8 mouse cellular contexts compared by ENCODE assay signal in the genomic region with DNA sequence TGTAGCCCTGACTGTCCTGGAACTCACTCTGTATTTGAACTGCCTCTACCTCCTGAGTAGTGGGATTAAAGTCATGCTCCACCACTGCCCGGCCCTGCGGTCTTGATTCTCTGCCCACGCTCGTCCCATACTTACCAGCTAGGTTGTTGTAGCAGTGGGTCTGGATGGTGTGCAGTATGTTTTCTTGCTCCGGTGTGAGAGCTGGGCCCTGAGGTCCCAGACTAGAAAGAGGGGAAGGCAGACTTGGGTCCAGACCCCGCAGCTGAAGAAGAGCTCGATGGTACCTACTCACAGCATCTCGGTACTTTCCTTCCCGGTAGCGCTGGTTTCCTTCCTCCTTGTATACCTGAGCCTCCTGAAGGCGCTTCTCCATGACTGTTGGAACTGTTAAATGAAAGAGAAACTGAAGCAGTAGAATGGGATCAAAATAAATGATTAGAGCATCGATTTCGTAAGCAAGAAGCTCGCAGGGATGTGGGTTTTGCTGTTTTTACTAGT. TPM values are rescaled to one million over a fixed set of nuclear protein-coding genes. Genes with fewer than 3 reads are reported as not detected.
DNase-seq lines count a peak whose midpoint lies in the region; ATAC-seq and TF ChIP-seq lines count a peak whose summit lies in the region.

No protein-coding gene starts in this region.

- H3K27me3 ChIP-seq in heart, embryonic 15.5 days = no peaks in the 10 kb centered on the region
- no peaks in the 10 kb centered on the region for H3K27me3 ChIP-seq in forebrain, postnatal 0 days (ENCODE audit: insufficient read depth, low read length)

- no peak for ATAC-seq in heart, embryonic 15.5 days (replicated peaks; ENCODE audit: insufficient number of reproducible peaks, insufficient read depth, low FRiP score, low read depth)
- ATAC-seq in forebrain, postnatal 0 days = no peak

- no peak for TF ChIP-seq CTCF in forebrain, postnatal 0 days (IDR thresholded peaks at IDR 0.05; ENCODE audit: low read depth)

- H3K4me3 ChIP-seq in heart, embryonic 15.5 days = peak overlapping the region; percentile 91
- H3K4me3 ChIP-seq in ES-E14 (ENCODE audit: insufficient read depth in 1 of 2, low read depth in 1 of 2, low read length in 2 of 2, poor library complexity in 1 of 2, severe bottlenecking in 1 of 2) (peak overlapping the region; percentile 70 to 76), macrophage (ENCODE audit: inconsistent target) (peak overlapping the region; percentile 95)
- peak overlapping the region; percentile 97 for H3K4me3 ChIP-seq in forebrain, postnatal 0 days (ENCODE audit: low read depth, low read length)

- no peaks in the 10 kb centered on the region for H3K9me3 ChIP-seq in heart, embryonic 15.5 days (replicated peaks)
- H3K9me3 ChIP-seq in ES-E14 (ENCODE audit: control insufficient read depth, insufficient read depth, low read depth, low read length) = no peaks in the 10 kb centered on the region
- no peaks in the 10 kb centered on the region for H3K9me3 ChIP-seq in forebrain, postnatal 0 days (ENCODE audit: low read length)

- in situ Hi-C loops in ES-E14 (cut with MboI; ENCODE audit: low sequenced_read_pairs in 2 of 2, unreplicated experiment in 2 of 2) = no loop called here

- H3K79me2 ChIP-seq in macrophage (ENCODE audit: inconsistent target) = peaks cover 82% of the 10 kb centered on the region

- H3K9ac ChIP-seq in heart, embryonic 15.5 days = peak overlapping the region; percentile 65
- peak overlapping the region; percentile 95 for H3K9ac ChIP-seq in ES-E14 (ENCODE audit: insufficient read depth, low read depth, low read length, poor library complexity, severe bottlenecking)
- peak overlapping the region; percentile 63 for H3K9ac ChIP-seq in forebrain, postnatal 0 days

- H3K4me1 ChIP-seq in heart, embryonic 15.5 days (replicated peaks) = peaks cover 37% of the 10 kb centered on the region
- peaks cover 0 to 9% of the 10 kb centered on the region in 2 experiments; a peak in 1 of 4 replicates for H3K4me1 ChIP-seq in ES-E14 (ENCODE audit: control insufficient read depth in 2 of 2, insufficient read depth in 2 of 2, low read length in 2 of 2, poor library complexity in 1 of 2)
- peaks cover 32% of the 10 kb centered on the region for H3K4me1 ChIP-seq in forebrain, postnatal 0 days (ENCODE audit: insufficient read depth)

- peak overlapping the region; percentile 99 for H3K27ac ChIP-seq in heart, embryonic 15.5 days
- H3K27ac ChIP-seq in ES-E14 (ENCODE audit: insufficient read depth, low read depth, low read length, poor library complexity, severe bottlenecking) = peak overlapping the region; percentile 80; the same call in 1 of the 2 replicates
- peak overlapping the region; percentile 100 for H3K27ac ChIP-seq in forebrain, postnatal 0 days (ENCODE audit: low read depth, low read length)
- peak overlapping the region; percentile 96 for H3K27ac ChIP-seq in macrophage

- peaks cover 19% of the 10 kb centered on the region for H3K36me3 ChIP-seq in heart, embryonic 15.5 days
- H3K36me3 ChIP-seq in ES-E14 (ENCODE audit: control insufficient read depth, insufficient read depth, low read length, poor library complexity, severe bottlenecking) = peaks cover 23% of the 10 kb centered on the region
- peaks cover 5% of the 10 kb centered on the region for H3K36me3 ChIP-seq in forebrain, postnatal 0 days (ENCODE audit: insufficient read depth)
- H3K36me3 ChIP-seq in macrophage (ENCODE audit: inconsistent target) = peaks cover 31% of the 10 kb centered on the region

- WGBS in heart, embryonic 15.5 days = 18% methylated on average over 14 of the region's 14 CpGs
- WGBS in forebrain, postnatal 0 days = 27% methylated on average over 14 of the region's 14 CpGs
- WGBS in macrophage (ENCODE audit: missing documents) = 17% methylated on average over 13 of the region's 14 CpGs

- H3K4me2 ChIP-seq in heart, embryonic 15.5 days = peak overlapping the region; percentile 83
- H3K4me2 ChIP-seq in forebrain, postnatal 0 days (ENCODE audit: low read depth) = peak overlapping the region; percentile 88

- no peak for DNase-seq in heart, adult 9 months (ENCODE audit: low spot score in 2 of 2)
- no peak for DNase-seq in ES-E14 (ENCODE audit: low read depth, low spot score)
- no peak for DNase-seq in forebrain, postnatal 0 days
- DNase-seq in layer of hippocampus, adult 11-12 months (ENCODE audit: low spot score) = no peak
- DNase-seq in adrenal gland, adult (ENCODE audit: inconsistent age in 2 of 2, low spot score in 1 of 2) = no peak
- no peak for DNase-seq in layer of hippocampus, postnatal 10 days (ENCODE audit: low spot score in 2 of 2)

TF ChIP-seq in ES-E14, 5 proteins besides CTCF, POLR2A, EP300 and RAD21:
- TF ChIP-seq HCFC1 (IDR thresholded peaks at IDR 0.05; ENCODE audit: borderline replicate concordance, insufficient read depth, low read length) = no peak
- TF ChIP-seq MAFK (IDR thresholded peaks at IDR 0.05; ENCODE audit: insufficient read depth, low read depth, low read length) = no peak
- TF ChIP-seq ZC3H11A (IDR thresholded peaks at IDR 0.05; ENCODE audit: borderline replicate concordance, low read depth, low read length) = no peak
- TF ChIP-seq ZNF384 (IDR thresholded peaks at IDR 0.05; ENCODE audit: low read depth, low read length) = no peak
- TF ChIP-seq CHD2 (IDR thresholded peaks at IDR 0.05; ENCODE audit: low read depth, low read length) = no peak

RNA-seq across cellular contexts. Expression of gene Ttc9c, which starts 0.8 kb away (rescaled TPM):
- 30.9 and 36.2 TPM in 2 replicates for polyA plus RNA-seq in heart, embryonic 15.5 days (2015; fragmentation: Nextera tagmentation; extraction: Ambion mirVana)
- total RNA-seq in ES-E14 (2012; rRNA removed) = 42.6 and 47.5 TPM in 2 replicates
- 71.9 and 72.6 TPM in 2 replicates for total RNA-seq in forebrain, postnatal 0 days (2014; rRNA removed)
- polyA plus RNA-seq in forebrain, postnatal 0 days (2015; fragmentation: Nextera tagmentation; extraction: Ambion mirVana) = 34.1 and 44.4 TPM in 2 replicates
- 100 to 1,000 TPM in 1 of 26 experiments, 10 to 100 TPM in 24, 1 to 10 TPM in 1; 6.5 to 108 (median 37.4) TPM for total RNA-seq in macrophage (2018; cell fraction: chromatin; rRNA removed)
- 10 to 100 TPM; 17.1 to 45.4 (median 34.0) TPM for total RNA-seq in macrophage (2018; cell fraction: cytosol; rRNA removed)
- 10 to 100 TPM; 15.7 to 94.7 (median 44.9) TPM for total RNA-seq in macrophage (2018; cell fraction: nucleus; rRNA removed)
- 25.0 to 30.5 TPM (median 30.3 TPM) in 3 replicates for polyA plus RNA-seq in macrophage (2018)
- 10 to 100 TPM; 27.8 to 34.5 TPM for total RNA-seq in layer of hippocampus, postnatal 10 days (2021)

RNA-seq across cellular contexts. Expression of gene Hnrnpul2, which starts 1.5 kb away (rescaled TPM):
- 2.6 and 3.1 TPM in 2 replicates for polyA plus RNA-seq in heart, embryonic 15.5 days (2015; fragmentation: Nextera tagmentation; extraction: Ambion mirVana)
- total RNA-seq in ES-E14 (2012; rRNA removed) = 37.5 and 48.5 TPM in 2 replicates
- total RNA-seq in forebrain, postnatal 0 days (2014; rRNA removed) = 28.2 and 38.3 TPM in 2 replicates
- polyA plus RNA-seq in forebrain, postnatal 0 days (2015; fragmentation: Nextera tagmentation; extraction: Ambion mirVana) = 3.9 and 5.3 TPM in 2 replicates
- 100 to 1,000 TPM in 16 of 26 experiments, 10 to 100 TPM in 10; 43.1 to 200 (median 123) TPM for total RNA-seq in macrophage (2018; cell fraction: chromatin; rRNA removed)
- total RNA-seq in macrophage (2018; cell fraction: cytosol; rRNA removed) = 100 to 1,000 TPM in 1 of 26 experiments, 10 to 100 TPM in 25; 60.4 to 102 (median 80.2) TPM
- 100 to 1,000 TPM in 15 of 26 experiments, 10 to 100 TPM in 11; 61.1 to 164 (median 118) TPM for total RNA-seq in macrophage (2018; cell fraction: nucleus; rRNA removed)
- polyA plus RNA-seq in macrophage (2018) = 74.0 to 130 TPM (median 81.5 TPM) in 3 replicates
- 100 to 1,000 TPM; 112 to 115 TPM for total RNA-seq in layer of hippocampus, postnatal 10 days (2021)

RNA-seq across cellular contexts. Expression of gene AC129217.1, which starts 11.2 kb away (rescaled TPM):
- 0.36 TPM in 1 of 2 replicates, not detected in the other for polyA plus RNA-seq in heart, embryonic 15.5 days (2015; fragmentation: Nextera tagmentation; extraction: Ambion mirVana)
- 1.4 and 2.7 TPM in 2 replicates for total RNA-seq in ES-E14 (2012; rRNA removed)
- not detected in 2 replicates for total RNA-seq in forebrain, postnatal 0 days (2014; rRNA removed)
- not detected in 2 replicates for polyA plus RNA-seq in forebrain, postnatal 0 days (2015; fragmentation: Nextera tagmentation; extraction: Ambion mirVana)
- total RNA-seq in macrophage (2018; cell fraction: chromatin; rRNA removed) = 10 to 100 TPM in 1 of 26 experiments, 1 to 10 TPM in 9, not detected in 16; 2.4 to 11.6 (median 4.0) TPM
- total RNA-seq in macrophage (2018; cell fraction: cytosol; rRNA removed) = 1 to 10 TPM in 12 of 26 experiments, not detected in 14; 1.3 to 9.4 (median 2.9) TPM
- 1 to 10 TPM in 6 of 26 experiments, not detected in 20; 1.3 to 2.8 (median 1.9) TPM for total RNA-seq in macrophage (2018; cell fraction: nucleus; rRNA removed)
- 44.3 TPM in 1 of 3 replicates, not detected in the others for polyA plus RNA-seq in macrophage (2018)
- 10 to 100 TPM in 1 of 2 experiments, not detected in 1; 15.9 TPM for total RNA-seq in layer of hippocampus, postnatal 10 days (2021)

RNA-seq across cellular contexts. Expression of gene Zbtb3, which starts 16.0 kb away (rescaled TPM):
- polyA plus RNA-seq in heart, embryonic 15.5 days (2015; fragmentation: Nextera tagmentation; extraction: Ambion mirVana) = 3.5 and 3.8 TPM in 2 replicates
- total RNA-seq in ES-E14 (2012; rRNA removed) = 3.4 TPM in 2 replicates
- 7.0 and 7.3 TPM in 2 replicates for total RNA-seq in forebrain, postnatal 0 days (2014; rRNA removed)
- 4.3 and 5.0 TPM in 2 replicates for polyA plus RNA-seq in forebrain, postnatal 0 days (2015; fragmentation: Nextera tagmentation; extraction: Ambion mirVana)
- total RNA-seq in macrophage (2018; cell fraction: chromatin; rRNA removed) = 1 to 10 TPM in 19 of 26 experiments, under 1 TPM in 6, not detected in 1; 0.45 to 8.1 (median 3.1) TPM
- 1 to 10 TPM in 24 of 26 experiments, under 1 TPM in 2; 0.86 to 7.2 (median 2.4) TPM for total RNA-seq in macrophage (2018; cell fraction: cytosol; rRNA removed)
- total RNA-seq in macrophage (2018; cell fraction: nucleus; rRNA removed) = 1 to 10 TPM in 22 of 26 experiments, under 1 TPM in 4; 0.64 to 8.3 (median 3.6) TPM
- polyA plus RNA-seq in macrophage (2018) = 1.5 to 2.4 TPM (median 2.0 TPM) in 3 replicates
- total RNA-seq in layer of hippocampus, postnatal 10 days (2021) = 1 to 10 TPM; 4.2 to 5.2 TPM

RNA-seq across cellular contexts. Expression of gene Bscl2, which starts 18.9 kb away (rescaled TPM):
- polyA plus RNA-seq in heart, embryonic 15.5 days (2015; fragmentation: Nextera tagmentation; extraction: Ambion mirVana) = 36.4 and 47.0 TPM in 2 replicates
- 62.6 and 79.6 TPM in 2 replicates for total RNA-seq in ES-E14 (2012; rRNA removed)
- 81.5 and 91.5 TPM in 2 replicates for total RNA-seq in forebrain, postnatal 0 days (2014; rRNA removed)
- 78.9 and 88.9 TPM in 2 replicates for polyA plus RNA-seq in forebrain, postnatal 0 days (2015; fragmentation: Nextera tagmentation; extraction: Ambion mirVana)
- total RNA-seq in macrophage (2018; cell fraction: chromatin; rRNA removed) = 10 to 100 TPM in 24 of 26 experiments, 1 to 10 TPM in 2; 8.7 to 57.3 (median 25.0) TPM
- total RNA-seq in macrophage (2018; cell fraction: cytosol; rRNA removed) = 100 to 1,000 TPM in 6 of 26 experiments, 10 to 100 TPM in 20; 63.2 to 119 (median 80.1) TPM
- 10 to 100 TPM; 22.3 to 69.1 (median 42.1) TPM for total RNA-seq in macrophage (2018; cell fraction: nucleus; rRNA removed)
- 72.1 to 121 TPM (median 102 TPM) in 3 replicates for polyA plus RNA-seq in macrophage (2018)
- total RNA-seq in layer of hippocampus, postnatal 10 days (2021) = 100 to 1,000 TPM; 105 to 115 TPM
